ENCODE assay signal across 8 mouse cellular contexts in the genomic region with DNA sequence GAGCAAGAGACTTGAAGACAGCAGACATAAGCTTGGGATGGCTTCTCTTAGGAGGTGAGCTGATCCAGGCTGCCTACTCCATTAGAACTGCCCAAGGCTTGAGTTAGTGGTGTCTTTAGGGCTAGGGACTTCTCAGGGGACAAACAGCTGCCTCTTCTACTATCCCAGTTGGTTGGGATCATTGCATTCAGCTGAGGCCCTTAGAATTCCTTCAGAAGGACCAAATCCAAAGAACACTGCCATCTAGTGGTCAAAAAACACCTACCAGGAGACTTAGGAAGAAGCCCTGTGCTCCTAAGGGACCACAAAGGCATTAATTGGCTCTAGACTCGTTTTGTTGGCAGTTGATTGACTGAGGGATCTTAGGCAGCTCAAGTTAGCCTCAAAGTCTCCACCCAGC. TPM values are rescaled to one million over a fixed set of nuclear protein-coding genes. Genes with fewer than 3 reads are reported as not detected.
DNase-seq lines count a peak whose midpoint lies in the region; ATAC-seq and TF ChIP-seq lines count a peak whose summit lies in the region.

No protein-coding gene starts in this region.

- H3K9ac ChIP-seq in intestine, postnatal 0 days (ENCODE audit: low read depth, low read length) = no peak overlapping the region

- WGBS in thymus, adult 2 months = 4% methylated on average over 1 of the region's 1 CpGs
- 3% methylated on average over 1 of the region's 1 CpGs for WGBS in intestine, postnatal 0 days

- no peaks in the 10 kb centered on the region for H3K27me3 ChIP-seq in thymus, adult 2 months (ENCODE audit: control insufficient read depth, insufficient read depth, low read length)
- no peaks in the 10 kb centered on the region for H3K27me3 ChIP-seq in intestine, postnatal 0 days (replicated peaks; ENCODE audit: control insufficient read depth, insufficient read depth, low read length)

- H3K4me1 ChIP-seq in thymus, adult 2 months (replicated peaks; ENCODE audit: control insufficient read depth, insufficient read depth, low read length) = no peaks in the 10 kb centered on the region
- peaks cover 11% of the 10 kb centered on the region; the same call in 1 of the 2 replicates for H3K4me1 ChIP-seq in embryonic fibroblast, embryonic 13.5 days (ENCODE audit: control insufficient read depth, insufficient read depth, low read length)
- no peaks in the 10 kb centered on the region; the same call in 1 of the 2 replicates for H3K4me1 ChIP-seq in intestine, postnatal 0 days (replicated peaks; ENCODE audit: control insufficient read depth, insufficient read depth, low read length)

- no peaks in the 10 kb centered on the region for H3K9me3 ChIP-seq in intestine, postnatal 0 days (ENCODE audit: control insufficient read depth)

- no peak for TF ChIP-seq CTCF in thymus, adult 2 months (IDR thresholded peaks at IDR 0.05; ENCODE audit: borderline replicate concordance, control insufficient read depth, extremely low read depth, insufficient read depth, low read length, poor library complexity)
- no peak for TF ChIP-seq CTCF in embryonic fibroblast, embryonic 13.5 days (IDR thresholded peaks at IDR 0.05; ENCODE audit: borderline replicate concordance, insufficient read depth, low read length)
- peak; percentile 89 for TF ChIP-seq CTCF in intestine, postnatal 0 days (IDR thresholded peaks at IDR 0.05; ENCODE audit: low read depth)

- H3K4me3 ChIP-seq in thymus, adult 2 months (ENCODE audit: control insufficient read depth, insufficient read depth, low read length) = no peak overlapping the region
- no peak overlapping the region for H3K4me3 ChIP-seq in embryonic fibroblast, embryonic 13.5 days (ENCODE audit: insufficient read depth, low read length)
- no peak overlapping the region for H3K4me3 ChIP-seq in intestine, postnatal 0 days (ENCODE audit: low read depth, low read length)

- peaks cover 14% of the 10 kb centered on the region for H3K36me3 ChIP-seq in thymus, adult 2 months (ENCODE audit: control insufficient read depth, insufficient read depth, low read length)
- H3K36me3 ChIP-seq in intestine, postnatal 0 days (ENCODE audit: control insufficient read depth, insufficient read depth) = peaks cover 40% of the 10 kb centered on the region

- DNase-seq in adrenal gland, postnatal 14 days = peak; percentile 61
- DNase-seq in adrenal gland, postnatal 25 days = no peak
- peak; percentile 13 for DNase-seq in thymus, adult 2 months
- no peak for DNase-seq in thymus, postnatal 4 days
- peak; percentile 81 for DNase-seq in lung, postnatal 25 days (ENCODE audit: low spot score)
- DNase-seq in urinary bladder, postnatal 25 days (ENCODE audit: low spot score) = no peak

- H3K4me2 ChIP-seq in intestine, postnatal 0 days (replicated peaks; ENCODE audit: low read depth) = no peak overlapping the region

- ATAC-seq in intestine, postnatal 0 days = no peak

- H3K27ac ChIP-seq in thymus, adult 2 months (ENCODE audit: control insufficient read depth, insufficient read depth, low read length) = no peak overlapping the region
- peak overlapping the region; percentile 66 for H3K27ac ChIP-seq in embryonic fibroblast, embryonic 13.5 days (ENCODE audit: insufficient read depth, low read length)
- H3K27ac ChIP-seq in intestine, postnatal 0 days (ENCODE audit: low read depth, low read length) = no peak overlapping the region

- TF ChIP-seq POLR2A in thymus, adult 2 months (IDR thresholded peaks at IDR 0.05; ENCODE audit: control insufficient read depth, extremely low read depth, insufficient read depth, low read length, poor library complexity) = no peak
- no peak for TF ChIP-seq POLR2A in embryonic fibroblast, embryonic 13.5 days (IDR thresholded peaks at IDR 0.05; ENCODE audit: low read depth, low read length)

RNA-seq across cellular contexts. Expression of a gene that starts 16.3 kb away (rescaled TPM):
- 255 and 290 TPM in 2 replicates for total RNA-seq in adrenal gland, postnatal 14 days (2021)
- 310 and 356 TPM in 2 replicates for total RNA-seq in adrenal gland, postnatal 25 days (2021)
- 383 and 432 TPM in 2 replicates for polyA plus RNA-seq in thymus, adult 2 months (2012; rRNA removed)
- 114 and 118 TPM in 2 replicates for polyA plus RNA-seq in embryonic fibroblast, embryonic 13.5 days (2011; ENCODE audit: insufficient read length, low read depth, missing spikeins)
- 637 and 641 TPM in 2 replicates for polyA plus RNA-seq in intestine, postnatal 0 days (2015; fragmentation: Nextera tagmentation; extraction: Ambion mirVana)

RNA-seq across cellular contexts. Expression of a gene that starts 21.8 kb away (rescaled TPM):
- 2,357 and 2,456 TPM in 2 replicates for total RNA-seq in adrenal gland, postnatal 14 days (2021)
- 3,454 and 3,884 TPM in 2 replicates for total RNA-seq in adrenal gland, postnatal 25 days (2021)
- 177 and 230 TPM in 2 replicates for polyA plus RNA-seq in thymus, adult 2 months (2012; rRNA removed)
- 3,951 and 4,760 TPM in 2 replicates for polyA plus RNA-seq in embryonic fibroblast, embryonic 13.5 days (2011; ENCODE audit: insufficient read length, low read depth, missing spikeins)
- 931 and 943 TPM in 2 replicates for polyA plus RNA-seq in intestine, postnatal 0 days (2015; fragmentation: Nextera tagmentation; extraction: Ambion mirVana)

RNA-seq across cellular contexts. Expression of a gene that starts 24.7 kb away (rescaled TPM):
- total RNA-seq in adrenal gland, postnatal 14 days (2021) = 61.8 and 61.9 TPM in 2 replicates
- total RNA-seq in adrenal gland, postnatal 25 days (2021) = 57.6 and 63.6 TPM in 2 replicates
- polyA plus RNA-seq in thymus, adult 2 months (2012; rRNA removed) = 42.3 and 52.3 TPM in 2 replicates
- polyA plus RNA-seq in embryonic fibroblast, embryonic 13.5 days (2011; ENCODE audit: insufficient read length, low read depth, missing spikeins) = 77.7 and 79.1 TPM in 2 replicates
- polyA plus RNA-seq in intestine, postnatal 0 days (2015; fragmentation: Nextera tagmentation; extraction: Ambion mirVana) = 41.0 and 43.6 TPM in 2 replicates

Comparison
In these comparisons a context has a peak if more than half of its experiments do, and no peak if none do; other contexts are left out.
1. DNase-seq: peak in adrenal gland, postnatal 14 days (single experiment), thymus, adult 2 months (single experiment) and lung, postnatal 25 days (single experiment); none in adrenal gland, postnatal 25 days (single experiment), thymus, postnatal 4 days (single experiment) and urinary bladder, postnatal 25 days (single experiment).